10 mouse cellular contexts compared by ENCODE assay signal in the genomic region with DNA sequence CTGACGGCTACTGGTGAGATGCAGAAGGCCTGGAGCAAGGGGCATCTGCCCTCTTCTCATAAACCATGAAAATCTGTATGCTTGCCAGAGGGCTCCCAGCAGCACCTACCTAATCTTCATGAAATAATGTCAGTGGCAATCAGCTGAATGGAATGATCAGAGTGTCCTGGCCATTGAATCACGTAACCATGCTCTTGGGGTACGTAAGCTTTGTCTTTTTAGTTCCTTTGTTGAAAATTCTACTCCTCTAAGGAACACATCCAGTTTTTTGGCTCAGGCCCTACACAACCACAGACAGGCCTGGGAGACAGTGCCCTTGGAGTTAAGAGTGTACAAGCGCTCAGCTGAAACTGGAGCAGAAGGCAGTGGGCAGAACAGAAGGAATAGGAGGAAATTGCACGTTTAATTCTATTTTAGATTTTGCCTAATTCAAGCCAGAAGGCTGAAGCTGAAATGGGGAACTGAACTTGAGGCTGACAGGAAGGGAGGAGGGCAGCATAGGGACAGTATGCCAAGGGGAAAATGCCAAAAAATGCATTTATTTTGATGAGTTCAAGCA.
DNase-seq lines count a peak whose midpoint lies in the region; ATAC-seq and TF ChIP-seq lines count a peak whose summit lies in the region.
"Had no signal": no experiment of that assay in that cellular context is flagged by ENCODE, and none has a peak within 500 bp of the region (broad histone marks: within the 10 kb centered on the region; RNA-seq: fewer than 3 reads in every experiment).

No protein-coding gene starts in this region.

- no peak for TF ChIP-seq CTCF in embryonic fibroblast, embryonic 13.5 days (IDR thresholded peaks at IDR 0.05; ENCODE audit: borderline replicate concordance, insufficient read depth, low read length)

- H3K27me3 ChIP-seq in heart, embryonic 15.5 days = no peaks in the 10 kb centered on the region
- H3K27me3 ChIP-seq in limb, embryonic 13.5 days = no peaks in the 10 kb centered on the region

- H3K4me2 ChIP-seq in heart, embryonic 15.5 days = no peak overlapping the region
- H3K4me2 ChIP-seq in limb, embryonic 13.5 days (replicated peaks) = no peak overlapping the region

- no peaks in the 10 kb centered on the region for H3K4me1 ChIP-seq in heart, embryonic 15.5 days (replicated peaks)
- H3K4me1 ChIP-seq in embryonic fibroblast, embryonic 13.5 days (ENCODE audit: control insufficient read depth, insufficient read depth, low read length) = no peaks in the 10 kb centered on the region
- peaks cover 20% of the 10 kb centered on the region for H3K4me1 ChIP-seq in limb, embryonic 13.5 days

- peak overlapping the region; percentile 18; the same call in 1 of the 2 replicates for H3K27ac ChIP-seq in heart, embryonic 15.5 days
- 0 out of 2 replicates have a peak overlapping the region, but pooled peaks have one; percentile 7 for H3K27ac ChIP-seq in embryonic fibroblast, embryonic 13.5 days (ENCODE audit: insufficient read depth, low read length)
- H3K27ac ChIP-seq in limb, embryonic 13.5 days = peak overlapping the region; percentile 15; the same call in 1 of the 2 replicates

- H3K4me3 ChIP-seq in heart, embryonic 15.5 days = no peak overlapping the region
- no peak overlapping the region for H3K4me3 ChIP-seq in embryonic fibroblast, embryonic 13.5 days (ENCODE audit: insufficient read depth, low read length)
- H3K4me3 ChIP-seq in limb, embryonic 13.5 days = no peak overlapping the region

- no peak for TF ChIP-seq POLR2A in embryonic fibroblast, embryonic 13.5 days (IDR thresholded peaks at IDR 0.05; ENCODE audit: low read depth, low read length)

- WGBS in heart, embryonic 15.5 days = 82% methylated on average over 5 of the region's 5 CpGs
- 53% methylated on average over 5 of the region's 5 CpGs for WGBS in limb, embryonic 13.5 days

- H3K36me3 ChIP-seq in heart, embryonic 15.5 days = peaks cover 77% of the 10 kb centered on the region
- peaks cover 84% of the 10 kb centered on the region for H3K36me3 ChIP-seq in limb, embryonic 13.5 days

- no peaks in the 10 kb centered on the region for H3K9me3 ChIP-seq in heart, embryonic 15.5 days (replicated peaks)
- no peaks in the 10 kb centered on the region for H3K9me3 ChIP-seq in limb, embryonic 13.5 days
- H3K9me3 ChIP-seq: G1E had no signal

- no peak overlapping the region for H3K9ac ChIP-seq in heart, embryonic 15.5 days
- H3K9ac ChIP-seq in limb, embryonic 13.5 days = no peak overlapping the region; the same call in 1 of the 2 replicates
- H3K9ac ChIP-seq: liver, postnatal 0 days had no signal

- ATAC-seq in heart, embryonic 15.5 days (replicated peaks; ENCODE audit: insufficient number of reproducible peaks, insufficient read depth, low FRiP score, low read depth) = no peak
- no peak for ATAC-seq in limb, embryonic 13.5 days (ENCODE audit: low FRiP score, low read depth)
- ATAC-seq: liver, postnatal 0 days had no signal

- no peak for DNase-seq in heart, postnatal 4 days
- peak; percentile 62 to 70 for DNase-seq in cerebellum, adult 18-20 months
- no peak for DNase-seq in urinary bladder, postnatal 36 days (ENCODE audit: low spot score in 2 of 2)
- DNase-seq in testis, postnatal 10 days (ENCODE audit: low spot score) = no peak
- DNase-seq in thymus, postnatal 4 days = no peak
- DNase-seq: liver, postnatal 0 days had no signal

Comparison
In these comparisons a context has a peak if more than half of its experiments do, and no peak if none do; other contexts are left out.
1. DNase-seq: peak in cerebellum, adult 18-20 months (2 of 2); none in heart, postnatal 4 days (single experiment), urinary bladder, postnatal 36 days (0 of 2), testis, postnatal 10 days (single experiment) and thymus, postnatal 4 days (single experiment).
2. Peak in every context shown above with its lines, with median percentiles within 50 percentile points of each other: H3K27ac ChIP-seq.